Mouse (Mus musculus) erythroblast, embryonic 14.5 days (primary cell): ENCODE measurements around the gene Slc18a2. TPM values are rescaled to one million over a fixed set of nuclear protein-coding genes. Genes with fewer than 3 reads are reported as not detected.

Experiments
- H3K27me3 ChIP-seq: 2 replicates; pipeline ENCODE4 v1.6.1; 2012; ENCODE audit warnings: inconsistent platforms; ENCODE audit not compliant: control insufficient read depth
- H3K36me3 ChIP-seq: 2 replicates; pipeline ENCODE4 v1.6.1; 2012; ENCODE audit warnings: mild to moderate bottlenecking, inconsistent platforms; ENCODE audit not compliant: control insufficient read depth
- H3K4me1 ChIP-seq: 2 replicates; pipeline ENCODE4 v1.6.1; 2012; ENCODE audit warnings: inconsistent platforms; ENCODE audit not compliant: control insufficient read depth
- H3K4me3 ChIP-seq: replicated peaks from 2 replicates; pipeline ENCODE3; 2012; ENCODE audit warnings: moderate library complexity, mild to moderate bottlenecking, inconsistent platforms
- H3K9me3 ChIP-seq: 2 replicates; pipeline ENCODE4 v1.6.1; 2012; ENCODE audit warnings: low read length, inconsistent platforms, mixed read lengths; ENCODE audit not compliant: control insufficient read depth
- GATA1 ChIP-seq: IDR thresholded peaks from 2 replicates; pipeline ENCODE4 v1.6.1; 2012; ENCODE audit warnings: low read length, inconsistent platforms, mixed read lengths
- TAL1 ChIP-seq: IDR thresholded peaks from 3 replicates; pipeline ENCODE4 v1.6.1; 2012; ENCODE audit warnings: low read length, inconsistent platforms, mixed read lengths
- polyA plus RNA-seq: library from polyadenylated mRNA; stranded (reverse); fragments of >175 nt; gene quantifications from 2 replicates; pipeline ENCODE4 v1.2.3, GENCODE M21; 2012

Slc18a2 gene
- polyA plus RNA-seq, 1 experiment: not detected

DNA sequence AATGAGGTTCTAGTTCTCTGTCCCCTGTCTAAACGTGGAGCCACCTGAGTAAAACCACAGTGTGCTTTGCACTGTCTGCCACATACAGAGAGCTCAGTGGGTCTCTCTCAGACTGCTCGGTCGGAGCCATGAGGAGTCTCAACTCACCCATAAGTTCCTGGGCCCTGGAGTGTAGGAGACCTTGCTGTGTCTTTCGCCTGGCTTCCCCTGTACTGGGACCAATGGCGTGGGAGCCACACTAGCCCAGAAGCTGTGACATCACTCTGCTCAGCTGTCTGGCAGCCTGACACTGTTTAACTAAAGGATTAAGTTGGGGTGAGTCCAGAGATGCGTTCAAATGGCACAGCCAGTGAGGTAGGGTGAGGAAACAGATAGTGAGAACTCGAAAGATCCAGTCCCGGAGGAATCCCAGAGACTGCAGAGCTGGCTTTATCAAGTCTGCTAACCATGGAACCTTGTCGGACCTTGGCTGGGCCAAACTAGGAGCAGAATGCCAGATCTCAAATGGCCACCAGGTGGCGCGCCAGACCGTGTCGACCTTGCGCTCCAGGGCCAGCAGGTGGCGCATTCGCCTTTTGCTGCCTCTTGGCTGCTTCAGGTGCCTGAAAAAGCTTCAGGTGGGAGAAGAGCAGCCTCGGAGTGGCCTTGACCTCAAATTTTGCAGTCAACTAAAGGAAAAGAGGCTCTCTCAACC, 21.4 kb upstream of the Slc18a2 start:
- no peak overlapping the region for H3K4me3 ChIP-seq
- H3K4me1 ChIP-seq: no peaks in the 10 kb centered on the region
- H3K9me3 ChIP-seq: no peaks in the 10 kb centered on the region
- H3K36me3 ChIP-seq: no peaks in the 10 kb centered on the region
- TF ChIP-seq GATA1: no peak
- no peak for TF ChIP-seq TAL1
- H3K27me3 ChIP-seq: no peaks in the 10 kb centered on the region; the same call in 1 of the 2 replicates

DNA sequence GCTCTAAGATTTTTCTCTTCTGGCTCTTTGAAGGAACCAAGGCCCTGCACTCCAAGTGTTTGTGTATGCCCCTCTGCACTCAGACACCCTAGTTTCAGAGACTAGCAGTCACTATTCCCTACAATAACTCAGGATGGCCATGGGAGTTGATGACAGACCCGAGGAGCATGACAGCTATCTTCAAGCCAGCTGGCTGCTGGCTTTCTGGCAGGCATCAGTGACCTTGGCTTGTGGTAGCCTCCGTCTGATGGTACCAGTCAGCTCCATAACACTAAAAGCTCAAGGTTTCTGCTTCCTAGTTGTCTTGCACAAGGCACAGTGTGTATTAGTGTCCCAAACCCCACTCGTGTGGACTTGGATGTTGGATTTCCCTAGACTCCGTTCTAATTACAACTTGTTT, 18.7 kb upstream of the Slc18a2 start:
- no peak overlapping the region for H3K4me3 ChIP-seq
- H3K27me3 ChIP-seq: no peaks in the 10 kb centered on the region; the same call in 1 of the 2 replicates
- no peak for TF ChIP-seq TAL1
- no peak for TF ChIP-seq GATA1
- H3K9me3 ChIP-seq: no peaks in the 10 kb centered on the region
- H3K4me1 ChIP-seq: no peaks in the 10 kb centered on the region
- H3K36me3 ChIP-seq: no peaks in the 10 kb centered on the region

DNA sequence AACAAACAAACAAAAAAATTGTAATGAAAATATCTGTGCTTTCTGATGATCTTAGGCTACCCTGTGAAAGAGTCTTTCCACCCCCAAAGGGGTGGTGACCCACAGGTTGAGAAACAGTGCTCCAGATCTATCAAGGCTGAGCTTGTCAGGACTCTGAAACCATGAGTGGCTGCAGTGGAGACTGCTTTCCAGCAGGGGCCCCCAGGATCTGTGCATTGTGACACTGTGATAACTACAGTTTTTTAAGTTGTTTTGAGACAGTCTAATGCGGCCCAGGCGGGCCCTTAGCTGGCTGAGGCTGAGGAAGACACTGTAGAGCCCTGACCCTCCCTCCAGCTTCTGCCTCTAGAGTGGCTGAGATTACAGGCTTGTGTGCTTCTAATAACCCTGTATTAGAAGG, 17.6 kb upstream of the Slc18a2 start:
- Histone ChIP-seq H3K9me3 (no peaks in the 10 kb centered on the region), H3K4me1 (no peaks in the 10 kb centered on the region), H3K27me3 (no peaks in the 10 kb centered on the region; the same call in 1 of the 2 replicates), H3K4me3 (no peak overlapping the region), H3K36me3 (no peaks in the 10 kb centered on the region)
- TF ChIP-seq TAL1 (no peak), GATA1 (no peak)

DNA sequence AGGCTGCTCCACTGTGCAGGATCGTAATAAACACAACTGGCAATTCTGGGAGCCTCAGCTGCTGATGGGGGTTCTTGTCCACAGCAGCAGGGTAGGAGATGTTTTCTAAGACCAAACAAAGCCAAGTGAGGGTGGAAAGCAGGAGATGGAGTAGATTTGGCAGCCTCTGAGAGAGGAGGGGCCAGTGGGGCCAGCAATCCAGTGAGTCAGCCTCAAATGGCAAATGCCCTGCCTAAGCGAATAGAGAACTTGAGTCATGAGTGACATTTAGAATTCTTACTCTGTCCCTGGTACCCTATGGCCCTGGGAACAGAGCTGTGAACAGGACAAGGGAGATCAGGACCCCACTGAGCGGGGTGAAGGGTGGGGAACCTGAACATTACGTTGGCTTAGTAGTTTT, 12.6 kb upstream of the Slc18a2 start:
- TF ChIP-seq GATA1: no peak
- no peak for TF ChIP-seq TAL1
- Histone ChIP-seq H3K27me3 (no peaks in the 10 kb centered on the region), H3K4me3 (no peak overlapping the region), H3K36me3 (no peaks in the 10 kb centered on the region), H3K9me3 (no peaks in the 10 kb centered on the region), H3K4me1 (no peaks in the 10 kb centered on the region)

DNA sequence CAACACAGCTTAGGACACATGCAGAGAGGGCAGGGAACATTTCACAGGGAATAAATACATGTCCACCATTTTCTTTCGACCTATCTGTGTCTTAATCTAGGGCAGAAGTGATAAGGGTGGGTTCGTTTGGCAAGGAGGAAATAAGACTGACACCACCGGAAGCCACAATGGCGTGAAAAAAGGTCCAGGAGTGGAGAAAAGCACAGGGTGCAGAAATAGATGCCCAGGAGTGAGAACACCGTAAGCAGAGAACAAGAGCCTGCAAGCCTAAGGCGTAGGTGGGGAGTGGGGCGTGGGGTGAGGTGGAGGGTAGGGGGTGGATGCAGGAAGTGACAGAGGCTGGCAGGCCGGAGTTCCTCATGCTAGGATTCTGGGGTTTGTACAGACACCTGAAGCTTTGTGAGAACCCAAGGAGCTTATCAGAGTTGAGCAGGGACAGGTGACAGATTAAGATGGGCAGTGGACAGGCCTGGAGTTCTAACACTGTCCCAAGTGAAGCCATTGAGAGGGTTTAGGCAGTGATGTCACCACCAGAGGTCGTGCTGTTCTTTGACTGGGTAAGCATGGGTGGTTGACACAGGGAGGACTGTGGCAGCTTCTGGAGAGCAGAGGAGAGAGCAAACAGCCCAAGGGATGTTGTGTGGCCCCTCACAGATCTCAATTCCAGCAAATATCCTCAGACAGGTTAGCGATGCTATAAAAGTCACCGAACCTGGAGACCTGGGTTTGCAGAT, 12.0 kb upstream of the Slc18a2 start:
- H3K9me3 ChIP-seq: no peaks in the 10 kb centered on the region
- H3K4me3 ChIP-seq: no peak overlapping the region
- H3K27me3 ChIP-seq: no peaks in the 10 kb centered on the region
- no peak for TF ChIP-seq TAL1
- TF ChIP-seq GATA1: no peak
- H3K36me3 ChIP-seq: no peaks in the 10 kb centered on the region
- H3K4me1 ChIP-seq: no peaks in the 10 kb centered on the region

DNA sequence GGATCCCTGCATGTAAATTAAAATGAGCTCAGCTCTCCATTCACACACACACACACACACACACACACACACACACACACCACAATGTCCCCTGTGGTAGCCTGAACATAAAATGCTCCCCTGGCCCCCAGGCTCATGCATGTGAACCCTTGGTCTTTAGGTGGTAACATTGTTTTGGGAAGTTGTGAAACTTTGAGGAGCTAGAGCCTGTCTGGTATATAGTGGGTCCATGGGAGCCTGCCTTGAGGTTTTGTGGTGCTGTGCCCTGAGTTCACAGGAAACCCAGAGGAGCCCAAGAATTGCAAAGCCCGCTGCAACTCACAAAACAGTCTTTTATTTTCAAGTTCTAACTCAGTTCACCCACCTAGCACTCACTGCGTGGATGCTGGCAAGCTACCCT, 8.0 kb upstream of the Slc18a2 start:
- peaks cover 2% of the 10 kb centered on the region; the same call in 1 of the 2 replicates for H3K9me3 ChIP-seq
- H3K4me1 ChIP-seq: no peaks in the 10 kb centered on the region
- H3K27me3 ChIP-seq: no peaks in the 10 kb centered on the region
- no peaks in the 10 kb centered on the region for H3K36me3 ChIP-seq
- TF ChIP-seq TAL1 (no peak), GATA1 (no peak)
- no peak overlapping the region for H3K4me3 ChIP-seq

DNA sequence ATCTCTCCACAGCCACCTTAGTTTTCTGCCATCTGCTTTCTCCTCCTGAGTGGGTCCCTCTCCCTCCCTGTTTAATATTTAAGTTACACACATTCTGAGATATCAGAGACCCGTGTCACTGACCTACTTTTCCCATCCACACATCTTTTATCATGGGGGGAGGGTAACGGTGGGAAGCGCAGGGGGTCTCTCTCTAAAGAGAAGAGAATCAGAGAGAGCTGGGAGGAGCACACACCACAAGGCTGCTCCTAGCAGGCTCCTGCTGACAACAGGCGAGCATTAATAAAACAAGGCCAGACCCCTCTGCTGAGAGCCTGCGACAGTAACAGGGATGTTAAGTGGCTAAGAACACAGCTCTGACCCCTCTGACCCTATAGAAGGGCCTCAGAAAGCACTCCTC, 1.1 kb upstream of the Slc18a2 start:
- Histone ChIP-seq H3K36me3 (no peaks in the 10 kb centered on the region), H3K27me3 (peaks cover 39% of the 10 kb centered on the region), H3K4me1 (peaks cover 12% of the 10 kb centered on the region), H3K9me3 (peaks cover 2% of the 10 kb centered on the region; the same call in 1 of the 2 replicates), H3K4me3 (no peak overlapping the region)
- TF ChIP-seq TAL1: no peak
- no peak for TF ChIP-seq GATA1

DNA sequence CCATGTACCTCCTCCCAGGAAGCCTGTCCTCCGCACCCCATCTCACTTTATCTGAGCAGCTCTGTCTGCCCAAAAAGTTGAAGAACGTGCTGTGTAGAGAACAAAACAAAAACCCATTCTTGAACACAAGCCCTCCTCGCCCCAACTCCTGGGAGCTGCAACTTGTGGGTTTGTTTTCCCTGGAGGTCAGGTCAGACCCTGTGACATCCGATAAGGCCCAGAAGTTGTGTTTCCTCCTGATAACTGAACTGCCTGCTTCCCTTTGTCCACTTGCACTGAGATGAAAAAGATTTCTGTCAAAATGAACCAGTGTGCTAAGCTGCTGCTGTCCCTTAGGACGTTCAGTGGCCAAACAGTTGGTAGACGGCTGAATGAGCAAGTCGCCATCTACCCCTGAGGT, 908 bp downstream of the Slc18a2 start:
- Histone ChIP-seq H3K4me3 (peak overlapping the region; percentile 35), H3K9me3 (peaks cover 2% of the 10 kb centered on the region; the same call in 1 of the 2 replicates), H3K27me3 (peaks cover 40% of the 10 kb centered on the region), H3K36me3 (no peaks in the 10 kb centered on the region), H3K4me1 (peaks cover 12% of the 10 kb centered on the region)
- TF ChIP-seq GATA1: no peak
- TF ChIP-seq TAL1: no peak

DNA sequence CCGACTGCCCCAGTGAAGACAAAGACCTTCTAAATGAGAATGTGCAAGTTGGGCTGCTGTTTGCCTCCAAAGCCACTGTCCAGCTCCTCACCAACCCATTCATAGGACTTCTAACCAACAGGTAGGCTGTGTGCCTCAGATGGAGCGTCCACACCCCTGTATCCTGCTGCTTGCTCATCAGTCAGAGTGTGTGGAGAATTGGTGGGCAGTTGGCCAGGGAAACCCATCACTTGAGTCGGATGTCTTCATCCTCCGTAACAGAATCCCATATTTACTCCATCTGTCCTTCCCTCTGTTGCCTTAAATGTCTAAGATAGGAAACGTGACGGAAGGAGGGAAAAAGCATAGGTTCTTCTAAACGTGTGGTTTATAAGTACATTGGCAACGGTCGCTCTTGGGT, 2.5 kb downstream of the Slc18a2 start:
- H3K4me1 ChIP-seq: peaks cover 12% of the 10 kb centered on the region

More for the DNA sequence above, 2.5 kb downstream of the Slc18a2 start:
- H3K4me3 ChIP-seq: no peak overlapping the region
- no peak for TF ChIP-seq GATA1
- TF ChIP-seq TAL1: no peak
- H3K36me3 ChIP-seq: no peaks in the 10 kb centered on the region
- H3K9me3 ChIP-seq: no peaks in the 10 kb centered on the region
- H3K27me3 ChIP-seq: peaks cover 40% of the 10 kb centered on the region
